Mouse (Mus musculus) adrenal gland, postnatal 4 days (tissue): ENCODE results near the gene Enox1. TPM values are rescaled to one million over a fixed set of nuclear protein-coding genes. Genes with fewer than 3 reads are reported as not detected.
"Not testable (repeated sequence)": the region's sequence is repeated elsewhere in the genome, so short reads cannot be mapped to it uniquely, and the experiment has no call there.

Experiments used
- DNase-seq, 2 experiments: peaks; one replicate each; pipeline ENCODE4 v3.0.0; 2021 to 2022; ENCODE audit warnings: low spot score in 2 of 2, mixed read lengths in 2 of 2
- long read RNA-seq, 2 experiments: library from polyadenylated mRNA; stranded (forward); transcript quantifications; one replicate each; pipeline ENCODE4 v2.0.0; 2021
- total RNA-seq, 2 experiments: library from RNA; stranded (reverse); gene quantifications; 2 replicates each; pipeline ENCODE4 v1.2.3; 2021

The Enox1 gene
- 10 to 100 TPM; 12.8 to 13.4 TPM for total RNA-seq
- long read RNA-seq, experiment 1, partial matches to known transcripts = 1 of 6 reads
- long read RNA-seq, experiment 1, other reads (novel, unspliced or antisense) = 5 of 6 reads
- long read RNA-seq, experiment 2, partial matches to known transcripts = 4 of 16 reads
- long read RNA-seq, experiment 2, other reads (novel, unspliced or antisense) = 12 of 16 reads

- DNase-seq = peak; percentile 33 to 53
Measured at GRCm38 (mm10) chr14:77156222-77156910, at the start of gene Enox1. TSS of gene Enox1 (plus strand) at chr14:77156763.

- DNase-seq = not testable (repeated sequence)
Measured at GRCm38 (mm10) chr14:77110622-77111021, 45.9 kb upstream of the Enox1 start.

- no peak for DNase-seq
Measured at GRCm38 (mm10) chr14:77130612-77131011, 26.0 kb upstream of the Enox1 start.

- DNase-seq = no peak
Measured at GRCm38 (mm10) chr14:77136936-77137335, 19.6 kb upstream of the Enox1 start.

- DNase-seq = peak; percentile 41 to 45
Measured at GRCm38 (mm10) chr14:77141324-77142282, 15.0 kb upstream of the Enox1 start.

GRCm38 (mm10) chr14:77145103-77145502 lies 11.5 kb upstream of the Enox1 start:
- DNase-seq = no peak

GRCm38 (mm10) chr14:77147635-77148034 lies 8.9 kb upstream of the Enox1 start:
- DNase-seq = no peak

GRCm38 (mm10) chr14:77150556-77150955 lies 6.0 kb upstream of the Enox1 start:
- no peak for DNase-seq

- no peak for DNase-seq
Measured at GRCm38 (mm10) chr14:77151431-77151830, 5.1 kb upstream of the Enox1 start.

- DNase-seq = peak; percentile 6 to 11
Measured at GRCm38 (mm10) chr14:77156911-77157504, 445 bp downstream of the Enox1 start.

- DNase-seq = peak; percentile 47 to 60
Measured at GRCm38 (mm10) chr14:77157505-77157911, 945 bp downstream of the Enox1 start.

- no peak for DNase-seq
Measured at GRCm38 (mm10) chr14:77159397-77159796, 2.8 kb downstream of the Enox1 start.

GRCm38 (mm10) chr14:77162496-77162895 lies 5.9 kb downstream of the Enox1 start:
- no peak for DNase-seq

- DNase-seq = no peak
Measured at GRCm38 (mm10) chr14:77164396-77164795, 7.8 kb downstream of the Enox1 start.

GRCm38 (mm10) chr14:77168161-77168560 lies 11.6 kb downstream of the Enox1 start:
- no peak for DNase-seq

- DNase-seq = no peak
Measured at GRCm38 (mm10) chr14:77174491-77174890, 17.9 kb downstream of the Enox1 start.

- no peak for DNase-seq
Measured at GRCm38 (mm10) chr14:77174931-77175330, 18.4 kb downstream of the Enox1 start.

GRCm38 (mm10) chr14:77180241-77180640 lies 23.7 kb downstream of the Enox1 start:
- no peak for DNase-seq

- no peak for DNase-seq
Measured at GRCm38 (mm10) chr14:77180753-77181374, 24.3 kb downstream of the Enox1 start.

- no peak for DNase-seq
Measured at GRCm38 (mm10) chr14:77183491-77183890, 26.9 kb downstream of the Enox1 start.

GRCm38 (mm10) chr14:77190158-77190557 lies 33.6 kb downstream of the Enox1 start:
- DNase-seq = no peak
